ENCODE assay signal across 10 mouse cellular contexts in the genomic region with DNA sequence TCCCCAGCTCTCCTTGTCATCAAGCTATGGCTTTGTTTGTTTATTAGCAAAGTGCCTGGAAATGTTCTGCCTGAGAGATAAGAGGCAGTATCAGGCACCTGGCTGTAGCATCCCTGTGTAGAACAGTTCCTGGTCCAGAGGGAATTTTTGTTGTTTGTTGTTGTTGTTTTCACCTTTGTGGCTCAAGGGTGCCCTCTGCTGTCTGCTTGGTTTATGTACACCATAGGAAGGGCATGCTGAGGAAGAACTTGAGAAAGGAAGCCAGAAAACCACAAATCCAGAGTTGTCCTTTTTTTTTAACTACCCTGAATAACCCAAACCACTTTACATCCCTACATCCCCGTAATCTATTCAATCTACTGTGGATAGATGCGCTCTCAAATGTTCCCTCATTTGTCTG.
DNase-seq lines count a peak whose midpoint lies in the region; ATAC-seq and TF ChIP-seq lines count a peak whose summit lies in the region.
"Had no signal": no experiment of that assay in that cellular context is flagged by ENCODE, and none has a peak within 500 bp of the region (broad histone marks: within the 10 kb centered on the region; RNA-seq: fewer than 3 reads in every experiment).

No protein-coding gene starts in this region.

- no peak for ATAC-seq in kidney, postnatal 0 days (replicated peaks; ENCODE audit: low FRiP score, low read depth)
- no peak for ATAC-seq in kidney, embryonic 15.5 days (replicated peaks; ENCODE audit: low FRiP score)
- ATAC-seq in CD4-positive, CD25-positive, alpha-beta regulatory T cell, adult 4 months, result peak; percentile 47
- ATAC-seq in hematopoietic stem cell, adult 5-6 weeks (replicated peaks in 1 of 2; ENCODE audit: insufficient read depth in 1 of 2, low FRiP score in 2 of 2, low TSS enrichment in 1 of 2, low read depth in 1 of 2, poor library complexity in 2 of 2, severe bottlenecking in 2 of 2), result peak; percentile 30 to 40; a peak in 1 of 4 replicates

- TF ChIP-seq CTCF in kidney, postnatal 0 days (IDR thresholded peaks at IDR 0.05; ENCODE audit: low read depth), result peak; percentile 66
- TF ChIP-seq CTCF in MEL (IDR thresholded peaks at IDR 0.05 in 2 of 3, conservative IDR thresholded peaks at IDR 0.05 in 1 of 3; ENCODE audit: control insufficient read depth in 1 of 3, insufficient read depth in 1 of 3, low read depth in 2 of 3, low read length in 3 of 3, poor library complexity in 1 of 3, severe bottlenecking in 1 of 3), result peak; percentile 29 to 48 (median 41); a peak in 5 of 6 replicates

- no peak for TF ChIP-seq EP300 in MEL (IDR thresholded peaks at IDR 0.05; ENCODE audit: low read depth in 1 of 2, low read length in 2 of 2)

- no peak for TF ChIP-seq POLR2A in MEL (IDR thresholded peaks at IDR 0.05; ENCODE audit: control insufficient read depth in 1 of 2, insufficient read depth in 1 of 2, low read depth in 1 of 2, low read length in 2 of 2, poor library complexity in 1 of 2)

- H3K9ac ChIP-seq in kidney, postnatal 0 days (ENCODE audit: low read depth, low read length), result no peak overlapping the region
- no peak overlapping the region for H3K9ac ChIP-seq in kidney, embryonic 15.5 days
- no peak overlapping the region for H3K9ac ChIP-seq in MEL (ENCODE audit: control insufficient read depth, low read depth, low read length, poor library complexity, severe bottlenecking)
- H3K9ac ChIP-seq: neural tube, embryonic 13.5 days had no signal

- no peak for DNase-seq in kidney, postnatal 0 days (ENCODE audit: low spot score)
- DNase-seq in MEL (ENCODE audit: low read depth, low spot score), result peak; percentile 29
- DNase-seq in T-cell, adult 2 months (ENCODE audit: low spot score), result no peak
- no peak for DNase-seq in urinary bladder, adult 18-20 months (ENCODE audit: low spot score in 2 of 2)
- DNase-seq in spleen, postnatal 4 days (ENCODE audit: low spot score in 2 of 2), result no peak

- no peak overlapping the region for H3K4me2 ChIP-seq in kidney, postnatal 0 days (ENCODE audit: low read length)
- no peak overlapping the region for H3K4me2 ChIP-seq in kidney, embryonic 15.5 days
- H3K4me2 ChIP-seq: neural tube, embryonic 13.5 days had no signal

- H3K27me3 ChIP-seq in kidney, postnatal 0 days (ENCODE audit: insufficient read depth, low read length), result no peaks in the 10 kb centered on the region
- no peaks in the 10 kb centered on the region for H3K27me3 ChIP-seq in kidney, embryonic 15.5 days
- H3K27me3 ChIP-seq in MEL (ENCODE audit: control insufficient read depth in 1 of 2, insufficient read depth in 2 of 2, low read length in 2 of 2), result no peaks in the 10 kb centered on the region
- H3K27me3 ChIP-seq: neural tube, embryonic 13.5 days had no signal

- WGBS in kidney, postnatal 0 days, result 85% methylated on average over 2 of the region's 2 CpGs
- 80% methylated on average over 2 of the region's 2 CpGs for WGBS in kidney, embryonic 15.5 days

- H3K79me2 ChIP-seq in MEL (ENCODE audit: control insufficient read depth, insufficient read depth, low read length, poor library complexity), result no peaks in the 10 kb centered on the region

- H3K4me3 ChIP-seq in kidney, postnatal 0 days (replicated peaks; ENCODE audit: low read depth, low read length), result no peak overlapping the region
- H3K4me3 ChIP-seq in kidney, embryonic 15.5 days (replicated peaks), result no peak overlapping the region
- H3K4me3 ChIP-seq in MEL (ENCODE audit: control insufficient read depth in 1 of 2, insufficient read depth in 1 of 2, low read depth in 2 of 2, low read length in 2 of 2), result no peak overlapping the region
- H3K4me3 ChIP-seq: heart, embryonic 10.5 days; neural tube, embryonic 13.5 days had no signal

- no peaks in the 10 kb centered on the region for H3K4me1 ChIP-seq in kidney, postnatal 0 days (replicated peaks; ENCODE audit: insufficient read depth, low read length)
- 0 out of 2 replicates have a peak, but pooled peaks cover 5% of the 10 kb centered on the region for H3K4me1 ChIP-seq in kidney, embryonic 15.5 days
- no peaks in the 10 kb centered on the region for H3K4me1 ChIP-seq in MEL (ENCODE audit: control insufficient read depth in 1 of 2, insufficient read depth in 2 of 2, low read length in 2 of 2)

- peak; percentile 4 for TF ChIP-seq RAD21 in MEL (IDR thresholded peaks at IDR 0.05; ENCODE audit: low read depth, low read length)

- H3K36me3 ChIP-seq in kidney, postnatal 0 days (ENCODE audit: insufficient read depth, low read length), result no peaks in the 10 kb centered on the region
- H3K36me3 ChIP-seq in kidney, embryonic 15.5 days, result no peaks in the 10 kb centered on the region
- no peaks in the 10 kb centered on the region for H3K36me3 ChIP-seq in MEL (ENCODE audit: control insufficient read depth in 1 of 2, insufficient read depth in 2 of 2, low read length in 2 of 2)
- H3K36me3 ChIP-seq: heart, embryonic 10.5 days; neural tube, embryonic 13.5 days had no signal

- H3K27ac ChIP-seq in kidney, postnatal 0 days, result no peak overlapping the region
- H3K27ac ChIP-seq in kidney, embryonic 15.5 days, result no peak overlapping the region
- H3K27ac ChIP-seq in MEL (ENCODE audit: control insufficient read depth, low read depth, low read length), result no peak overlapping the region
- H3K27ac ChIP-seq: heart, embryonic 10.5 days; neural tube, embryonic 13.5 days had no signal

- H3K9me3 ChIP-seq in kidney, postnatal 0 days (replicated peaks; ENCODE audit: low read length), result no peaks in the 10 kb centered on the region
- H3K9me3 ChIP-seq in kidney, embryonic 15.5 days (replicated peaks), result no peaks in the 10 kb centered on the region
- no peaks in the 10 kb centered on the region for H3K9me3 ChIP-seq in MEL (replicated peaks; ENCODE audit: insufficient read depth, low read length)
- H3K9me3 ChIP-seq: heart, embryonic 10.5 days; neural tube, embryonic 13.5 days had no signal

TF ChIP-seq in MEL, 35 proteins besides CTCF, POLR2A, EP300 and RAD21:
- no peak for TF ChIP-seq ZNF384 (IDR thresholded peaks at IDR 0.05; ENCODE audit: low read depth, low read length)
- no peak for TF ChIP-seq NRF1 (IDR thresholded peaks at IDR 0.05; ENCODE audit: insufficient read depth, low read depth, low read length, poor library complexity, severe bottlenecking)
- TF ChIP-seq NELFE (IDR thresholded peaks at IDR 0.05; ENCODE audit: low read depth, low read length), result no peak
- no peak for TF ChIP-seq SMC3 (IDR thresholded peaks at IDR 0.05; ENCODE audit: low read depth, low read length)
- TF ChIP-seq BHLHE40 (IDR thresholded peaks at IDR 0.05; ENCODE audit: borderline replicate concordance, low read depth, low read length), result no peak
- TF ChIP-seq ELF1 (IDR thresholded peaks at IDR 0.05; ENCODE audit: low read depth, low read length), result no peak
- TF ChIP-seq MEF2A (IDR thresholded peaks at IDR 0.05; ENCODE audit: extremely low read depth, insufficient replicate concordance, low read depth, low read length, poor library complexity, severe bottlenecking), result no peak
- TF ChIP-seq POLR2AphosphoS2 (IDR thresholded peaks at IDR 0.05; ENCODE audit: low read length), result no peak
- no peak for TF ChIP-seq HCFC1 (IDR thresholded peaks at IDR 0.05; ENCODE audit: low read depth, low read length)
- no peak for TF ChIP-seq GABPA (IDR thresholded peaks at IDR 0.05; ENCODE audit: low read depth, low read length)
- TF ChIP-seq GATA1 (IDR thresholded peaks at IDR 0.05; ENCODE audit: low read depth, low read length), result no peak
- TF ChIP-seq TCF12 (IDR thresholded peaks at IDR 0.05; ENCODE audit: low read depth, low read length), result no peak
- TF ChIP-seq MYB (IDR thresholded peaks at IDR 0.05; ENCODE audit: low read depth, low read length), result no peak
- TF ChIP-seq POLR2AphosphoS5 (IDR thresholded peaks at IDR 0.05; ENCODE audit: borderline replicate concordance, low read depth, low read length), result no peak
- no peak for TF ChIP-seq UBTF (IDR thresholded peaks at IDR 0.05; ENCODE audit: borderline replicate concordance, insufficient read depth, low read depth, low read length)
- no peak for TF ChIP-seq ETS1 (IDR thresholded peaks at IDR 0.05; ENCODE audit: low read depth, low read length)
- TF ChIP-seq KAT2A (conservative IDR thresholded peaks at IDR 0.05; ENCODE audit: low read depth, low read length), result no peak
- no peak for TF ChIP-seq CHD2 (IDR thresholded peaks at IDR 0.05; ENCODE audit: low read length)
- no peak for TF ChIP-seq E2F4 (IDR thresholded peaks at IDR 0.05; ENCODE audit: borderline replicate concordance, low read depth, low read length)
- TF ChIP-seq SIN3A (IDR thresholded peaks at IDR 0.05; ENCODE audit: low read length), result no peak
TF ChIP-seq in MEL: peak in this region for 0.

Comparison
In these comparisons a context has a peak if more than half of its experiments do, and no peak if none do; other contexts are left out.
1. ATAC-seq: peak in CD4-positive, CD25-positive, alpha-beta regulatory T cell, adult 4 months (single experiment) and hematopoietic stem cell, adult 5-6 weeks (2 of 2); none in kidney, postnatal 0 days (single experiment) and kidney, embryonic 15.5 days (single experiment).